Mouse (Mus musculus): ENCODE results near the gene Pkn1.

DNA sequence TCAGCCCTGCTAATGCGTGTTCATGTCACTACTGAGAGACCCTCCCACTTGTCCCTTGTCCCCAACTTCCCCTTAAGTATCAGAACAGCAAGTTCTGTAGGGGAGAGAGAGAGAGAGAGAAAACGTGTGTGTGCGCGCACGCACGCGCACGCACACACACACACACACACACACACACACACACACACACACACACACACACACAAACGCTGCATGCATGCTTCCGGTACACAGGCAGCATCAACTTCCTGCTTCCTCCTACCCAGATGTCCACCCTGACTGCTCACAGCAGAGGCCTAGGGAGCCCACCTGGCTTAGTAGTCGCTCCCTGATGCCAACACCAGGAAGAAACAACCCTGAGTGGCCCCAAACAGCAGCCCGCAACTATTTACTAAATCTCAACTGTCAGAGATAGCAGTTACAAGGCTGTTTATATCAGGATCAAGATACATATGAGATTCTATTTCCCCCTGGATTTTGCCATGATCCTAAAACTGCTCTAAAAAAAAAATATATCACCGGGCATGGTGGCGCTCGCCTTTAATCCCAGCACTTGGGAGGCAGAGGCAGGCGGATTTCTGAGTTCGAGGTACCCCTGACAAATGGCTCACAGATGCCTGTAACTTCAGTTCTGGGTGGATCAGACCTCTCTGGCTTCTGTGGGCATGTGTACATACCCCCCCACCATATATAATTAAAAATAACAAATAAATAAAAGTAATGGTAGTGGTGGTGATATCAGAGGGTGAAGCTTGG is 3.5 kb downstream of the Pkn1 start:
- TF ChIP-seq MYB (IDR thresholded peaks at IDR 0.05; ENCODE audit: low read depth, low read length) (no peak), ZC3H11A (IDR thresholded peaks at IDR 0.05; ENCODE audit: low read depth, low read length) (no peak), POLR2AphosphoS5 (IDR thresholded peaks at IDR 0.05; ENCODE audit: borderline replicate concordance, low read depth, low read length) (no peak)
